Mouse (Mus musculus) forebrain, postnatal 0 days (tissue): ENCODE results near the gene Dhx58. TPM values are rescaled to one million over a fixed set of nuclear protein-coding genes. Genes with fewer than 3 reads are reported as not detected.
"Not testable (repeated sequence)": the region's sequence is repeated elsewhere in the genome, so short reads cannot be mapped to it uniquely, and the experiment has no call there.

Experiments
- ATAC-seq: fragments of 200-750 bp; cut with Nextera tagmentation; 2 replicates; pipeline ENCODE4 v1.8.0; 2017; ENCODE audit warnings: mild to moderate bottlenecking, moderate library complexity
- DNase-seq: peaks from one replicate; pipeline ENCODE4 v3.0.0-alpha.2; 2015
- H3K27ac ChIP-seq: fragments of 300-500 bp; sonication (generic); 2 replicates; pipeline ENCODE4 v1.5.1; 2014; ENCODE audit warnings: low read depth, mild to moderate bottlenecking, antibody characterized with exemption, low read length, moderate library complexity, mixed read lengths
- H3K27me3 ChIP-seq: fragments of 300-500 bp; sonication (generic); 2 replicates; pipeline ENCODE4 v1.6.1; 2014; ENCODE audit warnings: mild to moderate bottlenecking, low read length, mixed read lengths; ENCODE audit not compliant: insufficient read depth
- H3K36me3 ChIP-seq: fragments of 300-500 bp; sonication (generic); 2 replicates; pipeline ENCODE4 v1.6.1; 2014; ENCODE audit warnings: mild to moderate bottlenecking, moderate library complexity; ENCODE audit not compliant: insufficient read depth
- H3K4me1 ChIP-seq: fragments of 300-500 bp; sonication (generic); 2 replicates; pipeline ENCODE4 v1.6.1; 2014; ENCODE audit warnings: antibody characterized with exemption; ENCODE audit not compliant: insufficient read depth
- H3K4me2 ChIP-seq: fragments of 300-500 bp; sonication (generic); 2 replicates; pipeline ENCODE4 v1.6.1; 2014; ENCODE audit warnings: low read depth, mild to moderate bottlenecking, moderate library complexity
- H3K4me3 ChIP-seq: fragments of 300-500 bp; sonication (generic); 2 replicates; pipeline ENCODE4 v1.5.1; 2014; ENCODE audit warnings: low read depth, low read length, mixed read lengths
- H3K9ac ChIP-seq: fragments of 300-500 bp; sonication (generic); 2 replicates; pipeline ENCODE4 v1.6.1; 2014; ENCODE audit warnings: mild to moderate bottlenecking
- H3K9me3 ChIP-seq: fragments of 300-500 bp; sonication (generic); 2 replicates; pipeline ENCODE4 v1.6.1; 2016; ENCODE audit warnings: low read length
- CTCF ChIP-seq: sonication (generic); IDR thresholded peaks from 2 replicates; pipeline ENCODE4 v1.5.1; 2016; ENCODE audit warnings: antibody characterized with exemption, control low read depth, low read depth
- WGBS: fragments of 180-500 bp; shearing (Covaris S2); extraction: QIAGEN DNeasy Blood & Tissue Kit; methylation state at CpG from one replicate; pipeline ENCODE4 v1.1.7; 2014; 5-methylcytosine and 5-hydroxymethylcytosine counted together
- polyA plus RNA-seq: library from polyadenylated mRNA; unstranded; fragments of >200 nt; fragmentation: Nextera tagmentation; extraction: Ambion mirVana; gene quantifications from 2 replicates; pipeline ENCODE4 v1.2.1, GENCODE M21; 2015
- total RNA-seq: library from RNA; depleted of rRNA; stranded (reverse); fragments of >200 nt; gene quantifications from 2 replicates; pipeline ENCODE4 v1.2.3, GENCODE M21; 2014; rRNA removed

The Dhx58 gene
- total and polyA plus RNA-seq, 2 experiments from 2014 or later, result 1.5 to 2.3 TPM

DNA sequence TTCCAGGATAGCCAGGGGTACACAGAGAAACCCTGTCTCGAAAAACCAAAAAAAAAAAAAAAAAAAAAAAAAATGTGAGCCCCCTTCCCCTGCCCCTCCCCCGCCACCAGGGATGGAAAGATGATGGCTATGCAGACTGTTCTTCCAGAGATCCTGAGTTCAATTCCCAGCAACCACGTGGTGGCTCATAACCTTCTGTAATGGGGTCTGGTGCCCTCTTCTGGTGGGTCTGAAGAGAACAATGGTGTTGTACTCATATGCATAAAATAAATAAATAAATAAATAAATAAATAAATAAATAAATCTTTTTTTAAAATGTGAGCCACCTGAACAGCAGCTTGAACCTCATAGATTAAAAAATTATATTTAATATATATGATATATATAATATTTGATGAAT, 48.5 kb downstream of the Dhx58 start:
- not testable (repeated sequence) for H3K4me3 ChIP-seq

GRCm38 (mm10) chr11:100651748-100652147, 52.3 kb downstream of the Dhx58 start:
- ATAC-seq (no peak), DNase-seq (no peak)
- 21% methylated on average over 3 of the region's 3 CpGs for WGBS
- Histone ChIP-seq H3K27me3 (peaks cover 23% of the 10 kb centered on the region), H3K4me2 (no peak overlapping the region), H3K4me1 (no peaks in the 10 kb centered on the region), H3K9ac (no peak overlapping the region), H3K27ac (no peak overlapping the region), H3K9me3 (no peaks in the 10 kb centered on the region), H3K4me3 (no peak overlapping the region), H3K36me3 (no peaks in the 10 kb centered on the region)
- no peak for TF ChIP-seq CTCF

More for the DNA sequence above, 48.5 kb downstream of the Dhx58 start:
- H3K27me3 ChIP-seq, DNase-seq, H3K4me1 ChIP-seq, H3K4me2 ChIP-seq, H3K9me3 ChIP-seq, H3K36me3 ChIP-seq, ATAC-seq, H3K9ac ChIP-seq, H3K27ac ChIP-seq: not testable (repeated sequence)
- WGBS, result 51% methylated on average over 2 of the region's 3 CpGs
- 0 out of 2 replicates have a peak, but pooled peaks have one; percentile 14 for TF ChIP-seq CTCF

- no peak for TF ChIP-seq CTCF
- H3K4me2 ChIP-seq, result no peak overlapping the region
- no peak for ATAC-seq
- no peak for DNase-seq
- peaks cover 23% of the 10 kb centered on the region for H3K27me3 ChIP-seq
- H3K36me3 ChIP-seq, result no peaks in the 10 kb centered on the region
- H3K27ac ChIP-seq, result no peak overlapping the region
- H3K9ac ChIP-seq, result no peak overlapping the region
- no peaks in the 10 kb centered on the region for H3K4me1 ChIP-seq
- H3K4me3 ChIP-seq, result no peak overlapping the region
- 10% methylated on average over 8 of the region's 8 CpGs for WGBS
- H3K9me3 ChIP-seq, result no peaks in the 10 kb centered on the region
These were observed 52.9 kb downstream of the Dhx58 start for GRCm38 (mm10) chr11:100651205-100651604.

DNA sequence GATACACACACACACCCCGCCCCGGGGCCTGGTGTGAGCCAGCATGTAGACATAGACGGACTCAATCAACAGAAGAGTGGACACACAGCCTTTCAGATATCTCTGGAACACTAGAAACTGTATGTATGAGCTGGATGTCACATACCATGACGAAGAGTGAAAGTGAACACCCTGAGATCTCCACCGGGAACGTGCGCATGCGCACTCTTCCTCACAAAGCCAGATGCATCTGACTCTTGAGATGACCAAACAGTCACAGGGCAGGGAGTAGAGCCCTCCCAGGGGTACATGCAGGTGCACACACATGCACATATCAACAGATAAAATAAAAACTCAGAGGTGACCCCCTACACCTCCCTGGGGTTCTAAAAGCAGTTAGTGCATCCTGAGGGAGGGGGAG, 55.7 kb downstream of the Dhx58 start:
- Histone ChIP-seq H3K36me3 (no peaks in the 10 kb centered on the region), H3K27ac (no peak overlapping the region), H3K9me3 (no peaks in the 10 kb centered on the region), H3K27me3 (peaks cover 23% of the 10 kb centered on the region), H3K4me2 (no peak overlapping the region), H3K9ac (no peak overlapping the region), H3K4me1 (no peaks in the 10 kb centered on the region), H3K4me3 (no peak overlapping the region)
- DNase-seq, result no peak
- TF ChIP-seq CTCF, result no peak
- no peak for ATAC-seq
- WGBS, result 90% methylated on average over 8 of the region's 8 CpGs

- H3K9me3 ChIP-seq, result no peaks in the 10 kb centered on the region
- peak; percentile 27 for DNase-seq
- no peaks in the 10 kb centered on the region for H3K36me3 ChIP-seq
- WGBS, result 0% methylated on average over 1 of the region's 1 CpGs
- peaks cover 19% of the 10 kb centered on the region for H3K27me3 ChIP-seq
- H3K27ac ChIP-seq, result no peak overlapping the region
- H3K4me3 ChIP-seq, result no peak overlapping the region
- no peak for ATAC-seq
- H3K4me1 ChIP-seq, result no peaks in the 10 kb centered on the region
- peak; percentile 67 for TF ChIP-seq CTCF
- no peak overlapping the region for H3K9ac ChIP-seq
- H3K4me2 ChIP-seq, result no peak overlapping the region
These were observed 57.8 kb downstream of the Dhx58 start for GRCm38 (mm10) chr11:100646265-100646664.

Other genes with a start within 250 kb of the Dhx58 start
- 60.1 and 73.9 TPM in 2 replicates for gene Klhl11, start 231.5 kb downstream of the Dhx58 start, total RNA-seq
- 7.8 and 9.6 TPM in 2 replicates for gene Klhl11, start 231.5 kb downstream of the Dhx58 start, polyA plus RNA-seq
- 199 and 203 TPM in 2 replicates for gene Acly, start 176.3 kb downstream of the Dhx58 start, total RNA-seq
- gene Acly, start 176.3 kb downstream of the Dhx58 start, polyA plus RNA-seq, result 89.9 and 109 TPM in 2 replicates
- 1.2 and 2.2 TPM in 2 replicates for gene Ttc25, start 158.7 kb downstream of the Dhx58 start, total RNA-seq
- 1.1 and 1.8 TPM in 2 replicates for gene Ttc25, start 158.7 kb downstream of the Dhx58 start, polyA plus RNA-seq
- gene Cnp, start 129.4 kb downstream of the Dhx58 start, total RNA-seq, result 37.3 and 41.5 TPM in 2 replicates
- gene Cnp, start 129.4 kb downstream of the Dhx58 start, polyA plus RNA-seq, result 44.8 and 56.2 TPM in 2 replicates
- gene Nkiras2, start 85.0 kb downstream of the Dhx58 start, total RNA-seq, result 83.0 and 100 TPM in 2 replicates
- gene Nkiras2, start 85.0 kb downstream of the Dhx58 start, polyA plus RNA-seq, result 81.1 and 81.4 TPM in 2 replicates
- gene Dnajc7, start 84.1 kb downstream of the Dhx58 start, total RNA-seq, result 104 and 111 TPM in 2 replicates
- 232 and 248 TPM in 2 replicates for gene Dnajc7, start 84.1 kb downstream of the Dhx58 start, polyA plus RNA-seq
- gene Zfp385c, start 11.8 kb downstream of the Dhx58 start, total RNA-seq, result 1.7 and 2.0 TPM in 2 replicates
- gene Zfp385c, start 11.8 kb downstream of the Dhx58 start, polyA plus RNA-seq, result 0.40 and 1.0 TPM in 2 replicates
- gene Kat2a, start 8.2 kb upstream of the Dhx58 start, total RNA-seq, result 41.9 and 42.8 TPM in 2 replicates
- gene Kat2a, start 8.2 kb upstream of the Dhx58 start, polyA plus RNA-seq, result 59.9 and 67.0 TPM in 2 replicates
- not detected in 2 replicates for gene Hspb9, start 9.6 kb upstream of the Dhx58 start, total RNA-seq
- 0.21 and 0.22 TPM in 2 replicates for gene Hspb9, start 9.6 kb upstream of the Dhx58 start, polyA plus RNA-seq
- gene Rab5c, start 33.9 kb upstream of the Dhx58 start, total RNA-seq, result 208 and 211 TPM in 2 replicates
- 34.9 and 37.8 TPM in 2 replicates for gene Rab5c, start 33.9 kb upstream of the Dhx58 start, polyA plus RNA-seq
- 7.2 and 12.3 TPM in 2 replicates for gene Kcnh4, start 55.7 kb upstream of the Dhx58 start, total RNA-seq
- 3.2 and 4.4 TPM in 2 replicates for gene Kcnh4, start 55.7 kb upstream of the Dhx58 start, polyA plus RNA-seq
- gene Hcrt, start 58.7 kb upstream of the Dhx58 start, total RNA-seq, result 1.8 and 7.1 TPM in 2 replicates
- 2.6 and 8.0 TPM in 2 replicates for gene Hcrt, start 58.7 kb upstream of the Dhx58 start, polyA plus RNA-seq
- gene Ghdc, start 66.7 kb upstream of the Dhx58 start, total RNA-seq, result 6.1 and 7.3 TPM in 2 replicates
- gene Ghdc, start 66.7 kb upstream of the Dhx58 start, polyA plus RNA-seq, result 1.8 and 4.4 TPM in 2 replicates
- 17.8 and 22.6 TPM in 2 replicates for gene Stat5b, start 146.5 kb upstream of the Dhx58 start, total RNA-seq
- gene Stat5b, start 146.5 kb upstream of the Dhx58 start, polyA plus RNA-seq, result 4.9 and 8.8 TPM in 2 replicates
- 2.0 and 2.6 TPM in 2 replicates for gene Stat5a, start 155.1 kb upstream of the Dhx58 start, total RNA-seq
- gene Stat5a, start 155.1 kb upstream of the Dhx58 start, polyA plus RNA-seq, result 1.1 and 1.6 TPM in 2 replicates
- gene Stat3, start 235.3 kb upstream of the Dhx58 start, total RNA-seq, result 29.4 and 42.5 TPM in 2 replicates
- gene Stat3, start 235.3 kb upstream of the Dhx58 start, polyA plus RNA-seq, result 20.5 and 31.2 TPM in 2 replicates